Mouse (Mus musculus) MEL (cell line): Measurements from ENCODE around the gene 9130409I23Rik. TPM values are rescaled to one million over a fixed set of nuclear protein-coding genes. Genes with fewer than 3 reads are reported as not detected.

ENCODE experiments used
- DNase-seq: peaks from one replicate; pipeline ENCODE4 v3.0.0; 2011; ENCODE audit warnings: low read depth, low spot score
- H3K27ac ChIP-seq: 2 replicates; pipeline ENCODE4 v1.5.1; 2012; ENCODE audit warnings: low read depth, mild to moderate bottlenecking, control low read depth, low read length, moderate library complexity; ENCODE audit not compliant: control insufficient read depth
- H3K27me3 ChIP-seq, 2 experiments: fragments of 150-350 bp in 1 of 2; sonication (generic) in 1 of 2; 2 replicates each; pipeline ENCODE4 v1.6.1; 2012; ENCODE audit warnings: low read length in 2 of 2, mild to moderate bottlenecking in 2 of 2, improper control_type of control experiment in 1 of 2, moderate library complexity in 1 of 2; ENCODE audit not compliant: insufficient read depth in 2 of 2, control insufficient read depth in 1 of 2
- H3K36me3 ChIP-seq, 2 experiments: 2 replicates each; pipeline ENCODE4 v1.6.1; 2012 to 2014; ENCODE audit warnings: low read length in 2 of 2, improper control_type of control experiment in 1 of 2, inconsistent platforms in 1 of 2, mild to moderate bottlenecking in 1 of 2; ENCODE audit not compliant: insufficient read depth in 2 of 2, control insufficient read depth in 1 of 2
- H3K4me1 ChIP-seq, 2 experiments: fragments of 150-350 bp in 1 of 2; sonication (generic) in 1 of 2; 2 replicates each; pipeline ENCODE4 v1.6.1; 2012; ENCODE audit warnings: low read length in 2 of 2, improper control_type of control experiment in 1 of 2, mild to moderate bottlenecking in 1 of 2; ENCODE audit not compliant: insufficient read depth in 2 of 2, control insufficient read depth in 1 of 2
- H3K4me3 ChIP-seq, 2 experiments: fragments of 150-350 bp in 1 of 2; sonication (generic) in 1 of 2; 2 replicates each; pipeline ENCODE4 v1.5.1; 2012; ENCODE audit warnings: low read depth in 2 of 2, low read length in 2 of 2, mild to moderate bottlenecking in 2 of 2, moderate library complexity in 2 of 2, control low read depth in 1 of 2, improper control_type of control experiment in 1 of 2; ENCODE audit not compliant: control insufficient read depth in 1 of 2, insufficient read depth in 1 of 2
- H3K79me2 ChIP-seq: 2 replicates; pipeline ENCODE4 v1.6.1; 2012; ENCODE audit warnings: mild to moderate bottlenecking, low read length, moderate library complexity; ENCODE audit not compliant: control insufficient read depth, poor library complexity, insufficient read depth
- H3K9ac ChIP-seq: 2 replicates; pipeline ENCODE4 v1.6.1; 2012; ENCODE audit warnings: low read depth, mild to moderate bottlenecking, control low read depth, low read length, moderate library complexity; ENCODE audit not compliant: control insufficient read depth, poor library complexity, severe bottlenecking
- H3K9me3 ChIP-seq: fragments of 150-350 bp; sonication (generic); replicated peaks from 2 replicates; pipeline ENCODE4 v1.6.1; 2012; ENCODE audit warnings: mild to moderate bottlenecking, low read length, improper control_type of control experiment, moderate library complexity; ENCODE audit not compliant: insufficient read depth
- BHLHE40 ChIP-seq: IDR thresholded peaks from 2 replicates; pipeline ENCODE4 v1.6.1; 2012; ENCODE audit warnings: low read depth, mild to moderate bottlenecking, inconsistent platforms, low read length, improper control_type of control experiment, borderline replicate concordance
- CHD1 ChIP-seq: IDR thresholded peaks from 2 replicates; pipeline ENCODE4 v1.6.1; 2012; ENCODE audit warnings: low read depth, mild to moderate bottlenecking, inconsistent platforms, low read length, improper control_type of control experiment
- CHD2 ChIP-seq: IDR thresholded peaks from 2 replicates; pipeline ENCODE4 v1.6.1; 2011; ENCODE audit warnings: low read length, improper control_type of control experiment
- CTCF ChIP-seq, 3 experiments: IDR thresholded peaks in 2 of 3; conservative IDR thresholded peaks in 1 of 3; 2 replicates each; pipeline ENCODE4 v1.5.1; 2011 to 2012; ENCODE audit warnings: low read length in 3 of 3, low read depth in 2 of 3, mild to moderate bottlenecking in 2 of 3, improper control_type of control experiment in 1 of 3, inconsistent platforms in 1 of 3, mixed read lengths in 1 of 3, moderate library complexity in 1 of 3; ENCODE audit not compliant: control insufficient read depth in 1 of 3, insufficient read depth in 1 of 3, poor library complexity in 1 of 3, severe bottlenecking in 1 of 3
- EP300 ChIP-seq, 2 experiments: IDR thresholded peaks; 2 replicates each; pipeline ENCODE4 v1.6.1; 2011; ENCODE audit warnings: improper control_type of control experiment in 2 of 2, low read length in 2 of 2, low read depth in 1 of 2, mild to moderate bottlenecking in 1 of 2
- ETS1 ChIP-seq: IDR thresholded peaks from 2 replicates; pipeline ENCODE4 v1.6.1; 2012; ENCODE audit warnings: low read depth, mild to moderate bottlenecking, inconsistent platforms, low read length, improper control_type of control experiment, moderate library complexity
- GABPA ChIP-seq: IDR thresholded peaks from 2 replicates; pipeline ENCODE4 v1.6.1; 2012; ENCODE audit warnings: low read depth, mild to moderate bottlenecking, inconsistent platforms, low read length, improper control_type of control experiment, moderate library complexity
- GATA1 ChIP-seq: IDR thresholded peaks from 2 replicates; pipeline ENCODE4 v1.6.1; 2011; ENCODE audit warnings: low read depth, low read length, improper control_type of control experiment
- JUND ChIP-seq: IDR thresholded peaks from 2 replicates; pipeline ENCODE4 v1.6.1; 2011; ENCODE audit warnings: low read depth, mild to moderate bottlenecking, improper control_type of control experiment, low read length
- KAT2A ChIP-seq: conservative IDR thresholded peaks from 2 replicates; pipeline ENCODE4 v1.6.1; 2012; ENCODE audit warnings: low read depth, low read length, improper control_type of control experiment, inconsistent platforms
- MAFK ChIP-seq: IDR thresholded peaks from 2 replicates; pipeline ENCODE4 v1.6.1; 2011; ENCODE audit warnings: low read depth, mild to moderate bottlenecking, low read length, improper control_type of control experiment, borderline replicate concordance
- MAZ ChIP-seq: IDR thresholded peaks from 2 replicates; pipeline ENCODE4 v1.6.1; 2012; ENCODE audit warnings: low read depth, mild to moderate bottlenecking, inconsistent platforms, low read length, improper control_type of control experiment
- MEF2A ChIP-seq: IDR thresholded peaks from 2 replicates; pipeline ENCODE4 v1.6.1; 2014; ENCODE audit warnings: low read depth, mild to moderate bottlenecking, inconsistent platforms, low read length, improper control_type of control experiment; ENCODE audit not compliant: poor library complexity, insufficient replicate concordance, severe bottlenecking; ENCODE audit errors: extremely low read depth
- MYB ChIP-seq: IDR thresholded peaks from 2 replicates; pipeline ENCODE4 v1.6.1; 2011; ENCODE audit warnings: mild to moderate bottlenecking, low read depth, low read length, improper control_type of control experiment
- MYC ChIP-seq: IDR thresholded peaks from 2 replicates; pipeline ENCODE4 v1.6.1; 2011; ENCODE audit warnings: low read depth, mild to moderate bottlenecking, low read length, improper control_type of control experiment, moderate library complexity
- NELFE ChIP-seq: IDR thresholded peaks from 2 replicates; pipeline ENCODE4 v1.6.1; 2011; ENCODE audit warnings: low read depth, low read length, improper control_type of control experiment
- NRF1 ChIP-seq: IDR thresholded peaks from 2 replicates; pipeline ENCODE4 v1.6.1; 2014; ENCODE audit warnings: low read depth, mild to moderate bottlenecking, inconsistent platforms, low read length, improper control_type of control experiment, moderate library complexity; ENCODE audit not compliant: poor library complexity, insufficient read depth, severe bottlenecking
- POLR2A ChIP-seq, 2 experiments: IDR thresholded peaks; 2 replicates each; pipeline ENCODE4 v1.6.1; 2011 to 2012; ENCODE audit warnings: low read length in 2 of 2, mild to moderate bottlenecking in 2 of 2, control low read depth in 1 of 2, improper control_type of control experiment in 1 of 2, low read depth in 1 of 2, moderate library complexity in 1 of 2; ENCODE audit not compliant: control insufficient read depth in 1 of 2, insufficient read depth in 1 of 2, poor library complexity in 1 of 2
- POLR2AphosphoS2 ChIP-seq: IDR thresholded peaks from 2 replicates; pipeline ENCODE4 v1.6.1; 2011; ENCODE audit warnings: low read length, improper control_type of control experiment
- POLR2AphosphoS5 ChIP-seq: IDR thresholded peaks from 2 replicates; pipeline ENCODE4 v1.6.1; 2012; ENCODE audit warnings: low read depth, borderline replicate concordance, mild to moderate bottlenecking, inconsistent platforms, low read length, moderate library complexity, mixed read lengths
- RAD21 ChIP-seq: IDR thresholded peaks from 2 replicates; pipeline ENCODE4 v1.6.1; 2011; ENCODE audit warnings: mild to moderate bottlenecking, low read depth, low read length, improper control_type of control experiment
- RCOR1 ChIP-seq: IDR thresholded peaks from 2 replicates; pipeline ENCODE4 v1.6.1; 2012; ENCODE audit warnings: low read depth, mild to moderate bottlenecking, inconsistent platforms, low read length, improper control_type of control experiment
- SIN3A ChIP-seq: IDR thresholded peaks from 2 replicates; pipeline ENCODE4 v1.6.1; 2012; ENCODE audit warnings: low read length, improper control_type of control experiment, inconsistent platforms
- SMC3 ChIP-seq: IDR thresholded peaks from 2 replicates; pipeline ENCODE4 v1.6.1; 2011; ENCODE audit warnings: low read depth, low read length, improper control_type of control experiment
- TAL1 ChIP-seq: IDR thresholded peaks from 2 replicates; pipeline ENCODE4 v1.6.1; 2012; ENCODE audit warnings: mild to moderate bottlenecking, inconsistent platforms, low read length, moderate library complexity, mixed read lengths
- TBP ChIP-seq: IDR thresholded peaks from 2 replicates; pipeline ENCODE4 v1.8.0; 2011; ENCODE audit warnings: low read depth, low read length, improper control_type of control experiment
- TCF12 ChIP-seq: IDR thresholded peaks from 2 replicates; pipeline ENCODE4 v1.6.1; 2014; ENCODE audit warnings: low read depth, mild to moderate bottlenecking, inconsistent platforms, low read length, improper control_type of control experiment, moderate library complexity
- UBTF ChIP-seq: IDR thresholded peaks from 2 replicates; pipeline ENCODE4 v1.6.1; 2012; ENCODE audit warnings: low read depth, mild to moderate bottlenecking, inconsistent platforms, low read length, improper control_type of control experiment, moderate library complexity, borderline replicate concordance; ENCODE audit not compliant: insufficient read depth
- USF1 ChIP-seq: IDR thresholded peaks from 2 replicates; pipeline ENCODE4 v1.6.1; 2014; ENCODE audit warnings: low read depth, mild to moderate bottlenecking, inconsistent platforms, low read length, improper control_type of control experiment, moderate library complexity
- ZC3H11A ChIP-seq: IDR thresholded peaks from 2 replicates; pipeline ENCODE4 v1.6.1; 2012; ENCODE audit warnings: low read depth, mild to moderate bottlenecking, inconsistent platforms, low read length, improper control_type of control experiment
- ZKSCAN1 ChIP-seq: IDR thresholded peaks from 2 replicates; pipeline ENCODE4 v1.6.1; 2012; ENCODE audit warnings: low read depth, mild to moderate bottlenecking, inconsistent platforms, low read length, improper control_type of control experiment, moderate library complexity
- ZMIZ1 ChIP-seq: IDR thresholded peaks from 2 replicates; pipeline ENCODE4 v1.6.1; 2012; ENCODE audit warnings: low read depth, mild to moderate bottlenecking, inconsistent platforms, low read length, improper control_type of control experiment, moderate library complexity
- polyA plus RNA-seq, 2 experiments: library from polyadenylated mRNA; stranded (reverse) in 1 of 2; unstranded in 1 of 2; fragments of >175 nt in 1 of 2; fragments of >200 nt in 1 of 2; gene quantifications; 2 replicates each; pipeline versions ENCODE4 v1.2.1 to v1.2.4; 2012; ENCODE audit warnings: low replicate concordance in 2 of 2, low read depth in 1 of 2; ENCODE audit not compliant: insufficient read length in 2 of 2, insufficient read depth in 1 of 2, missing spikeins in 1 of 2
- total RNA-seq: library from RNA; depleted of rRNA; stranded (reverse); fragments of 300-350 nt; gene quantifications from 2 replicates; pipeline ENCODE4 v1.2.3, GENCODE M21; 2012

Gene 9130409I23Rik
- total and polyA plus RNA-seq, 3 experiments: not detected

DNA sequence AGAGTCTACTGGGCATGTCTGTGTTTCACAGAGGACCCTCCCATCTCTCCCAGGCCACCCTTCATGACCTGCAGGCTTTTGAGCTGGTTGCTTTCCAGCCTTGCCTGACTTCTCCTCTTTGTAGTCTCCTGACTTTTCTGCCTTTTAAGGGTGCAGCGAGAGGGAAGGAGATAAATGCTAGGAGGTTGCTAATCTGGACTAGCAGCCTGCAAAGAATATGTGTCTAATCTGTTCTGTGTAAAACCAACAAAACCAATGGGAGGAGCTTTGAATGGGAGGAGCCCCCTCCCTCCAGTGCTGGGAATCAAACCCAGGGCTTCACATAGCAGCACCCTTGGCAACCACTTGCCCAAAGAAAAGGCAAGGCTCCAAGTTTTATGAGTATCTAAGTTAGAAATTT lies 17.3 kb downstream of the 9130409I23Rik start:
- peak; percentile 86 for DNase-seq
- no peak overlapping the region; the same call in 1 of the 2 replicates for H3K9ac ChIP-seq
- peaks cover 0 to 30% of the 10 kb centered on the region in 2 experiments; a peak in 2 of 4 replicates for H3K36me3 ChIP-seq
- H3K27me3 ChIP-seq: 0 out of 4 replicates have a peak, but pooled peaks cover 0 to 2% of the 10 kb centered on the region in 2 experiments
- no peaks in the 10 kb centered on the region for H3K79me2 ChIP-seq
- H3K4me3 ChIP-seq: no peak overlapping the region
- H3K9me3 ChIP-seq: no peaks in the 10 kb centered on the region
- H3K4me1 ChIP-seq: peaks cover 8 to 32% of the 10 kb centered on the region in 2 experiments
- TF ChIP-seq ZKSCAN1 (no peak), MAFK (peak; percentile 48; the same call in 1 of the 2 replicates), GABPA (no peak), TAL1 (peak; percentile 80), MYC (no peak), RCOR1 (peak; percentile 89), GATA1 (peak; percentile 92), CTCF (IDR thresholded peaks at IDR 0.05 in 2 of 3, conservative IDR thresholded peaks at IDR 0.05 in 1 of 3; ENCODE audit: control insufficient read depth in 1 of 3, insufficient read depth in 1 of 3, low read depth in 2 of 3, low read length in 3 of 3, poor library complexity in 1 of 3, severe bottlenecking in 1 of 3) (no peak), BHLHE40 (0 out of 2 replicates have a peak, but pooled peaks have one; percentile 52), TCF12 (peak; percentile 91), UBTF (no peak), ZC3H11A (no peak), ZMIZ1 (no peak), USF1 (no peak), JUND (no peak), SMC3 (no peak), NRF1 (no peak; the same call in 1 of the 2 replicates), POLR2A (IDR thresholded peaks at IDR 0.05; ENCODE audit: control insufficient read depth in 1 of 2, insufficient read depth in 1 of 2, low read depth in 1 of 2, low read length in 2 of 2, poor library complexity in 1 of 2) (no peak), EP300 (IDR thresholded peaks at IDR 0.05; ENCODE audit: low read depth in 1 of 2, low read length in 2 of 2) (peak; percentile 86 to 93), SIN3A (peak; percentile 71), POLR2AphosphoS5 (no peak), TBP (no peak), POLR2AphosphoS2 (no peak), NELFE (no peak), KAT2A (no peak), MAZ (no peak), MEF2A (no peak), MYB (no peak), ETS1 (peak; percentile 58), CHD1 (no peak), RAD21 (no peak), CHD2 (no peak)
- H3K27ac ChIP-seq: peak overlapping the region; percentile 80
